ENCODE assay signal across 8 mouse cellular contexts in genomic region chr5:105520442-105520965, GRCm38 (mm10). TPM values are rescaled to one million over a fixed set of nuclear protein-coding genes. Genes with fewer than 3 reads are reported as not detected.
DNase-seq lines count a peak whose midpoint lies in the region; ATAC-seq and TF ChIP-seq lines count a peak whose summit lies in the region.

No protein-coding gene starts in this region.

- peaks cover 1% of the 10 kb centered on the region; the same call in 1 of the 2 replicates for H3K79me2 ChIP-seq in heart, adult 2 months (replicated peaks; ENCODE audit: control insufficient read depth, insufficient read depth, low read length)

- H3K36me3 ChIP-seq in heart, adult 2 months (ENCODE audit: control insufficient read depth, insufficient read depth, low read length): peaks cover 20% of the 10 kb centered on the region
- H3K36me3 ChIP-seq in forebrain, embryonic 13.5 days (ENCODE audit: poor library complexity, severe bottlenecking): no peaks in the 10 kb centered on the region
- peaks cover 17% of the 10 kb centered on the region for H3K36me3 ChIP-seq in liver, embryonic 13.5 days

- H3K27me3 ChIP-seq in heart, adult 2 months (ENCODE audit: control insufficient read depth, insufficient read depth, low read length): no peaks in the 10 kb centered on the region
- H3K27me3 ChIP-seq in forebrain, embryonic 13.5 days: 0 out of 2 replicates have a peak, but pooled peaks cover 2% of the 10 kb centered on the region
- no peaks in the 10 kb centered on the region for H3K27me3 ChIP-seq in liver, embryonic 13.5 days

- H3K4me3 ChIP-seq in heart, adult 2 months: peak overlapping the region; percentile 97
- H3K4me3 ChIP-seq in forebrain, embryonic 13.5 days: peak overlapping the region; percentile 71
- peak overlapping the region; percentile 86 for H3K4me3 ChIP-seq in liver, embryonic 13.5 days (replicated peaks)

- intact Hi-C loops in heart, adult 2 months (cut with DNase I): loop anchor here (2.0 kb wide), 1 partner anchor 100 kb away; no protein-coding TSS in a partner anchor

- no peaks in the 10 kb centered on the region for H3K9me3 ChIP-seq in forebrain, embryonic 13.5 days (replicated peaks)
- no peaks in the 10 kb centered on the region for H3K9me3 ChIP-seq in liver, embryonic 13.5 days (replicated peaks)

- peak overlapping the region; percentile 99 for H3K9ac ChIP-seq in heart, adult 2 months (ENCODE audit: low read depth, low read length)
- H3K9ac ChIP-seq in forebrain, embryonic 13.5 days: 0 out of 2 replicates have a peak overlapping the region, but pooled peaks have one; percentile 86
- H3K9ac ChIP-seq in liver, embryonic 13.5 days: peak overlapping the region; percentile 96

- H3K4me1 ChIP-seq in heart, adult 2 months (ENCODE audit: control insufficient read depth, insufficient read depth, low read length): peaks cover 13% of the 10 kb centered on the region
- H3K4me1 ChIP-seq in forebrain, embryonic 13.5 days: peaks cover 13% of the 10 kb centered on the region
- peaks cover 69% of the 10 kb centered on the region for H3K4me1 ChIP-seq in liver, embryonic 13.5 days (replicated peaks)

- TF ChIP-seq EP300 in heart, adult 2 months (IDR thresholded peaks at IDR 0.05; ENCODE audit: insufficient read depth, low read depth, low read length): no peak

- no peak for TF ChIP-seq CTCF in heart, adult 2 months (IDR thresholded peaks at IDR 0.05)

- no peak for DNase-seq in heart, adult 2 months
- no peak for DNase-seq in heart, adult 18-20 months
- peak; percentile 39 for DNase-seq in 3T3-L1 (ENCODE audit: low read depth, low spot score)
- no peak for DNase-seq in liver, embryonic 13.5 days
- DNase-seq in B cell, adult 2 months: no peak
- DNase-seq in cerebellum, postnatal 10 days: no peak

- WGBS in heart, adult 2 months: 32% methylated on average over 9 of the region's 9 CpGs
- 47% methylated on average over 9 of the region's 9 CpGs for WGBS in forebrain, embryonic 13.5 days
- WGBS in liver, embryonic 13.5 days (ENCODE audit: insufficient replicate concordance): 33% methylated on average over 9 of the region's 9 CpGs

- peak overlapping the region; percentile 86 for H3K4me2 ChIP-seq in forebrain, embryonic 13.5 days
- H3K4me2 ChIP-seq in liver, embryonic 13.5 days: peak overlapping the region; percentile 91

- H3K27ac ChIP-seq in heart, adult 2 months: peak overlapping the region; percentile 97
- H3K27ac ChIP-seq in forebrain, embryonic 13.5 days: no peak overlapping the region
- H3K27ac ChIP-seq in liver, embryonic 13.5 days: peak overlapping the region; percentile 89

- no peak for TF ChIP-seq POLR2A in heart, adult 2 months (IDR thresholded peaks at IDR 0.05; ENCODE audit: insufficient read depth, low read depth, low read length)

- no peak for ATAC-seq in forebrain, embryonic 13.5 days
- ATAC-seq in liver, embryonic 13.5 days (ENCODE audit: low read depth): no peak
- no peak for ATAC-seq in frontal cortex, adult (ENCODE audit: low TSS enrichment)

RNA-seq across cellular contexts. Expression of gene Lrrc8c, which starts 1.3 kb away (rescaled TPM):
- total RNA-seq in heart, adult 2 months (2021): 10 to 100 TPM; 19.7 to 35.5 TPM
- polyA plus RNA-seq in heart, adult 2 months (2012; rRNA removed): 23.5 and 37.5 TPM in 2 replicates
- 10 to 100 TPM; 26.7 to 29.9 TPM for total RNA-seq in heart, adult 18-20 months (2021)
- polyA plus RNA-seq in forebrain, embryonic 13.5 days (2015; fragmentation: Nextera tagmentation; extraction: Ambion mirVana): 9.4 and 9.5 TPM in 2 replicates
- 17.5 and 23.2 TPM in 2 replicates for polyA plus RNA-seq in liver, embryonic 13.5 days (2015; fragmentation: Nextera tagmentation; extraction: Ambion mirVana)
